Mouse (Mus musculus): ENCODE measurements at regions not wholly inside any gene's neighbourhood (a gene's known extent, or its start where the extent isn't known, plus 50 kb on each side); places are given as distances from the start of the nearest gene placed in this dataset.

GRCm38 (mm10) chr11:84760622-84761196, 58.6 kb downstream of the Mrm1 start:
- peaks cover 56% of the 10 kb centered on the region for H3K4me1 ChIP-seq (replicated peaks)
- H3K4me2 ChIP-seq (replicated peaks): peak overlapping the region; percentile 38
- H3K27me3 ChIP-seq: peaks cover 42% of the 10 kb centered on the region
- ATAC-seq: peak; percentile 84
- H3K4me3 ChIP-seq (replicated peaks): 0 out of 2 replicates have a peak overlapping the region, but pooled peaks have one; percentile 4
- H3K9me3 ChIP-seq: no peaks in the 10 kb centered on the region
- WGBS: 4% methylated on average over 15 of the region's 15 CpGs
- no peak overlapping the region; the same call in 1 of the 2 replicates for H3K9ac ChIP-seq (replicated peaks)
- peak overlapping the region; percentile 75 for H3K27ac ChIP-seq
- H3K36me3 ChIP-seq: no peaks in the 10 kb centered on the region

DNA sequence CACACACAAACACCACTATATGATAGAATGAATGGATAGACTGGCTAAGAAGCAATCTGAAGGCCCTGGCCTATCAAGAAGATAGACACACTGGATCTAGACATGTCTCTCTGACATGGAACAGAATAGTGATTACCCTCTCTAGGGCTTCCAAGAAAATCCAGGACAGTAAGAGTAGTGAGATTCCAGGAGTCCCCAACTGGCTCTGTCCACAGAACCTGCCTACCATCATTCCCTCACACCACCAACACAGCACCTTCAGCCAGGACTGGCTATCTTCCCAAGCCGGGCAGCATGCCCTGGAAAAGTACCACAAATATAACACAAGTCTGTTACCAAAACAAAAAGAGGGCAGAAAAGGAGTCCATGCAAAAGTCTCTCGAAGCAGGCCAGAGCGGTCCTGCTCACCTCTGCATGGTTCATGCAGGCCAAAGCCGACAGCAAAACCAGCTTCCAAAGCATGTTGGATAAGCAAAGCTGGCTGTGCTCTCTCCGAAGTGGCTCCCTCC, 59.8 kb downstream of the Mrm1 start:
- H3K4me2 ChIP-seq (replicated peaks): no peak overlapping the region
- WGBS: 88% methylated on average over 5 of the region's 5 CpGs
- ATAC-seq: no peak
- H3K4me1 ChIP-seq (replicated peaks): peaks cover 48% of the 10 kb centered on the region
- no peak overlapping the region for H3K9ac ChIP-seq (replicated peaks)
- no peak overlapping the region for H3K4me3 ChIP-seq (replicated peaks)
- H3K27ac ChIP-seq: peak overlapping the region; percentile 75
- H3K36me3 ChIP-seq: no peaks in the 10 kb centered on the region
- peaks cover 33% of the 10 kb centered on the region for H3K27me3 ChIP-seq
- H3K9me3 ChIP-seq: no peaks in the 10 kb centered on the region

GRCm38 (mm10) chr11:84752007-84752406, 67.3 kb downstream of the Mrm1 start:
- no peak overlapping the region for H3K4me3 ChIP-seq (replicated peaks)
- no peak overlapping the region for H3K27ac ChIP-seq
- 80% methylated on average over 6 of the region's 6 CpGs for WGBS
- no peaks in the 10 kb centered on the region for H3K36me3 ChIP-seq
- no peak for ATAC-seq
- H3K4me1 ChIP-seq (replicated peaks): peaks cover 23% of the 10 kb centered on the region
- no peaks in the 10 kb centered on the region for H3K9me3 ChIP-seq
- no peak overlapping the region for H3K4me2 ChIP-seq (replicated peaks)
- H3K9ac ChIP-seq (replicated peaks): no peak overlapping the region
- peaks cover 12% of the 10 kb centered on the region; the same call in 1 of the 2 replicates for H3K27me3 ChIP-seq

- peak; percentile 72 for ATAC-seq
- H3K4me1 ChIP-seq (replicated peaks): peaks cover 27% of the 10 kb centered on the region
- no peaks in the 10 kb centered on the region for H3K9me3 ChIP-seq
- no peak overlapping the region for H3K4me3 ChIP-seq (replicated peaks)
- 39% methylated on average over 12 of the region's 12 CpGs for WGBS
- no peak overlapping the region for H3K4me2 ChIP-seq (replicated peaks)
- H3K27ac ChIP-seq: no peak overlapping the region; the same call in 1 of the 2 replicates
- no peak overlapping the region for H3K9ac ChIP-seq (replicated peaks)
- H3K27me3 ChIP-seq: 0 out of 2 replicates have a peak, but pooled peaks cover 4% of the 10 kb centered on the region
- no peaks in the 10 kb centered on the region for H3K36me3 ChIP-seq
Observed at GRCm38 (mm10) chr11:84749490-84750349, 69.6 kb downstream of the Mrm1 start.

- Histone ChIP-seq H3K4me1 (replicated peaks) (peaks cover 18% of the 10 kb centered on the region), H3K27ac (peak overlapping the region; percentile 76), H3K36me3 (no peaks in the 10 kb centered on the region), H3K4me3 (replicated peaks) (no peak overlapping the region), H3K27me3 (peaks cover 19% of the 10 kb centered on the region; the same call in 1 of the 2 replicates), H3K9ac (replicated peaks) (no peak overlapping the region), H3K9me3 (no peaks in the 10 kb centered on the region), H3K4me2 (replicated peaks) (peak overlapping the region; percentile 26; the same call in 1 of the 2 replicates)
- WGBS: 12% methylated on average over 17 of the region's 17 CpGs
- peak; percentile 71 for ATAC-seq
Observed at GRCm38 (mm10) chr11:84738769-84739589, 80.3 kb downstream of the Mrm1 start.

DNA sequence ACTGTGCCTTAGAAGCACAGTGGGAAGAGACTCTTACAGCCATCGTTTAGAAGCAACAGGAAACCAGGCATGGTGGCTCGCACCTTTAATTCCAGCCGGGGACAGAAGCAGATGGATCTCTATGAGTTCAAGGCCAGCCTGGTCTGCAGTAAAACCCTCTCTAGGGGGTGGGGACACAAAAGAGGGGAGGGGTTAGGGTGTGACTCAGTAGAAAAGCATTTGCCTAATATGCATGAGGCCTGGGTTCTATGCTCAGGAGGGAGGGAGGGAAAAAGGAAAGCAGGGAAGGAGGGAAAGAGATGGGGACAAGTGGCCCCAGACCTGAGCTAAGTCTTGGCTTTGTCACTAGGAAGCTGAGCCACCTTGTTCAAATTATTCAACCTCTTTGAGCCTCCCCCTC, 81.2 kb downstream of the Mrm1 start:
- H3K9ac ChIP-seq (replicated peaks): no peak overlapping the region
- H3K36me3 ChIP-seq: no peaks in the 10 kb centered on the region
- ATAC-seq: no peak
- no peaks in the 10 kb centered on the region for H3K9me3 ChIP-seq
- H3K27me3 ChIP-seq: peaks cover 15% of the 10 kb centered on the region; the same call in 1 of the 2 replicates
- H3K4me1 ChIP-seq (replicated peaks): peaks cover 18% of the 10 kb centered on the region
- no peak overlapping the region for H3K4me3 ChIP-seq (replicated peaks)
- H3K27ac ChIP-seq: peak overlapping the region; percentile 76
- WGBS: 65% methylated on average over 3 of the region's 3 CpGs
- H3K4me2 ChIP-seq (replicated peaks): no peak overlapping the region

GRCm38 (mm10) chr11:84731890-84732289, 87.4 kb downstream of the Mrm1 start:
- Histone ChIP-seq H3K4me2 (replicated peaks) (no peak overlapping the region), H3K9me3 (no peaks in the 10 kb centered on the region), H3K27me3 (peaks cover 15% of the 10 kb centered on the region), H3K27ac (no peak overlapping the region), H3K4me3 (replicated peaks) (no peak overlapping the region), H3K9ac (replicated peaks) (no peak overlapping the region), H3K4me1 (replicated peaks) (peaks cover 26% of the 10 kb centered on the region), H3K36me3 (no peaks in the 10 kb centered on the region)
- ATAC-seq: no peak
- WGBS: 74% methylated on average over 6 of the region's 6 CpGs

DNA sequence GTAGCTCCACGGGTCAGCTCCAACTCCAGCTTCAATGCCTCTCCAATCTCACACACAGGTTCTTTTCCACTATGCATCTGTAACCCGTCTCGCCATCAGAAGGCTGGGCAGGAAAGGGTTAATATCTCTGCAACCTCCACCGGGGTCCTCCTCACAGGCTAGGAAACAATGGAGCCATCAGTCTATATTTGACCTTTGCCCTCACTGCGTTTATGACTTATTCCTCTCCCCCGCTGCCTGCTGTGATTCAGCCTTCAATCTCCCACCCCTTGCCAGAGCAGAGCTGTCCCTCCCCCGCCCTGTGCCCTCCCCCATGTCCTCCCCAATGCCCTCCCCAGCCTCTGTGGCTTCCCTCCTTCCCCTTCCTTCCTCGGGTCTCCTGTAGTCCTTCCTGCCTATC, 89.1 kb downstream of the Mrm1 start:
- no peak for ATAC-seq
- Histone ChIP-seq H3K4me1 (replicated peaks) (peaks cover 41% of the 10 kb centered on the region), H3K9me3 (no peaks in the 10 kb centered on the region), H3K9ac (replicated peaks) (no peak overlapping the region), H3K36me3 (no peaks in the 10 kb centered on the region), H3K27me3 (peaks cover 11% of the 10 kb centered on the region), H3K4me3 (replicated peaks) (no peak overlapping the region), H3K27ac (no peak overlapping the region), H3K4me2 (replicated peaks) (no peak overlapping the region)
- WGBS: 23% methylated on average over 8 of the region's 8 CpGs

GRCm38 (mm10) chr11:84729189-84729588, 90.1 kb downstream of the Mrm1 start:
- ATAC-seq: no peak
- Histone ChIP-seq H3K27me3 (peaks cover 21% of the 10 kb centered on the region), H3K4me1 (replicated peaks) (peaks cover 47% of the 10 kb centered on the region), H3K27ac (no peak overlapping the region), H3K36me3 (no peaks in the 10 kb centered on the region), H3K4me3 (replicated peaks) (no peak overlapping the region), H3K9me3 (no peaks in the 10 kb centered on the region), H3K4me2 (replicated peaks) (no peak overlapping the region), H3K9ac (replicated peaks) (no peak overlapping the region)
- 17% methylated on average over 2 of the region's 2 CpGs for WGBS

DNA sequence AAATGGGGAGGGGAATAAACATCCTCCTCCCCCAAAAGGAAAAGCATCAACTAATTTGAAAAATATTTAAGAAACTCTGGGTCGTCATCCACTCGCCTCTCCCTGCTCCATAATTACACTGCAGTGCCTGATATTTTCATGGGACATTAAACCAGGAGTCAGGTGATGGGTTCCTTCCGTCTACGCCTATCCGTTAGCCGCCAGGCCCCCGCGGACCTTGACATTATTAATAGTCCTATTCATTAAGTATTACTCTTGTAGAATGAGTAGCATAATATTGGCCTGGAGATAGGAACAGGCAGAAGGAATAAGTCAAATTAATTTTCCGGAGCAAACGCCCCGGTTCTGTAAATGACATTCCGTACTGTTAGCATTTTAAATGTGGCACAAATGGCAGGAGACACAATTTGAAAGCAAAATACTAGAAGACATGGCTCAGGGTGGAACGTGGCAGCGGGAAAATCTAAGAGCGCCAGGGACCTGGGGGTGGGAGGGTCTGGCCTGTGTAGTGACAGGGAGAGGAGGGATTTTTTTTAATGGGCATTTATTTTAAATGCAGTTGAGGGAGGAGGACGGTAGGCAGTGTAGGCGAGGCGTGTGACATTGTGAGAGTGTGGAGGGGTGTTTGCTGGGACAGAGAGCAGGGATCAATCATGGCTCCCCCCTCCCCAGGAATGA, 93.2 kb downstream of the Mrm1 start:
- peak overlapping the region; percentile 70 for H3K27ac ChIP-seq
- H3K4me1 ChIP-seq (replicated peaks): peaks cover 60% of the 10 kb centered on the region
- H3K9ac ChIP-seq (replicated peaks): no peak overlapping the region
- no peaks in the 10 kb centered on the region for H3K9me3 ChIP-seq
- H3K4me3 ChIP-seq (replicated peaks): no peak overlapping the region
- WGBS: 50% methylated on average over 18 of the region's 18 CpGs
- peak; percentile 51 for ATAC-seq
- H3K4me2 ChIP-seq (replicated peaks): no peak overlapping the region
- H3K36me3 ChIP-seq: no peaks in the 10 kb centered on the region
- H3K27me3 ChIP-seq: peaks cover 21% of the 10 kb centered on the region

- Histone ChIP-seq H3K4me3 (replicated peaks) (no peak overlapping the region), H3K36me3 (no peaks in the 10 kb centered on the region), H3K9me3 (no peaks in the 10 kb centered on the region), H3K27me3 (peaks cover 21% of the 10 kb centered on the region), H3K9ac (replicated peaks) (no peak overlapping the region), H3K27ac (peak overlapping the region; percentile 70), H3K4me2 (replicated peaks) (no peak overlapping the region), H3K4me1 (replicated peaks) (peaks cover 58% of the 10 kb centered on the region)
- 52% methylated on average over 11 of the region's 11 CpGs for WGBS
- no peak for ATAC-seq
Observed at GRCm38 (mm10) chr11:84725177-84725792, 94.0 kb downstream of the Mrm1 start.
